ENCODE assay signal across 7 mouse cellular contexts in genomic region chr3:40531286-40532141, GRCm38 (mm10). TPM values are rescaled to one million over a fixed set of nuclear protein-coding genes. Genes with fewer than 3 reads are reported as not detected.
DNase-seq lines count a peak whose midpoint lies in the region; ATAC-seq lines count a peak whose summit lies in the region.

Gene Intu (plus strand): TSS chr3:40531286.

- H3K4me2 ChIP-seq in forebrain, embryonic 15.5 days (replicated peaks) = peak within 1 kb of the TSS; percentile 96

- peak within 1 kb of the TSS; percentile 51 for H3K4me3 ChIP-seq in forebrain, embryonic 15.5 days

- no peaks in the 10 kb centered on the region for H3K36me3 ChIP-seq in forebrain, embryonic 15.5 days

- under 1% methylated on average over 54 of the region's 54 CpGs for WGBS in forebrain, embryonic 15.5 days
- WGBS in large intestine, adult 2 months = under 1% methylated on average over 54 of the region's 54 CpGs

- peaks cover 5% of the 10 kb centered on the region; the same call in 1 of the 2 replicates for H3K27me3 ChIP-seq in forebrain, embryonic 15.5 days

- peak; percentile 81 for ATAC-seq in forebrain, embryonic 15.5 days (replicated peaks)

- intact Hi-C loops in heart, postnatal 36 days (cut with DNase I) = no loop called here

- no peak within 1 kb of the TSS for H3K27ac ChIP-seq in forebrain, embryonic 15.5 days (replicated peaks)

- H3K4me1 ChIP-seq in forebrain, embryonic 15.5 days = peaks cover 30% of the 10 kb centered on the region

- H3K9ac ChIP-seq in forebrain, embryonic 15.5 days (replicated peaks) = peak within 1 kb of the TSS; percentile 49

- H3K9me3 ChIP-seq in forebrain, embryonic 15.5 days = no peaks in the 10 kb centered on the region

- peak; percentile 35 for DNase-seq in ES-CJ7 (ENCODE audit: low read depth, low spot score)
- peak; percentile 78 for DNase-seq in adrenal gland, postnatal 10 days
- peak; percentile 65 to 72 for DNase-seq in heart, postnatal 36 days
- DNase-seq in large intestine, adult 2 months (ENCODE audit: low read depth, low spot score) = peak; percentile 31
- DNase-seq in lung, postnatal 14 days = peak; percentile 68
- DNase-seq in ovary, postnatal 36 days (ENCODE audit: low spot score) = peak; percentile 63

RNA-seq across cellular contexts. Expression of gene Intu, which starts in this region (rescaled TPM):
- total RNA-seq in adrenal gland, postnatal 10 days (2021) = 1 to 10 TPM; 2.6 to 2.8 TPM
- polyA plus RNA-seq in forebrain, embryonic 15.5 days (2015; fragmentation: Nextera tagmentation; extraction: Ambion mirVana) = 4.3 and 4.8 TPM in 2 replicates
- total RNA-seq in heart, postnatal 36 days (2021) = 10 to 100 TPM; 14.8 to 22.1 TPM
- polyA plus RNA-seq in large intestine, adult 2 months (2012; rRNA removed) = 1.0 and 1.3 TPM in 2 replicates

Comparison
In these comparisons a context has a peak if more than half of its experiments do, and no peak if none do; other contexts are left out.
1. RNA of gene Intu (total RNA-seq): 14.8 to 22.1 TPM in heart, postnatal 36 days; 2.6 to 2.8 TPM in adrenal gland, postnatal 10 days; every median in the first group is over 4 times any median in the second.
2. Peak in every context shown above with its lines, with median percentiles within 50 percentile points of each other: DNase-seq.